Mouse (Mus musculus) adrenal gland, adult (tissue): Measurements from ENCODE around the gene Tbc1d13.
"Not testable (repeated sequence)": the region's sequence is repeated elsewhere in the genome, so short reads cannot be mapped to it uniquely, and the experiment has no call there.

Experiments
- DNase-seq, 2 experiments: peaks; one replicate each; pipeline ENCODE4 v3.0.0; 2022 to 2023; ENCODE audit warnings: low spot score in 1 of 2; ENCODE audit not compliant: inconsistent age in 2 of 2

Gene Tbc1d13

GRCm38 (mm10) chr2:30128789-30129188 is 4.8 kb upstream of the Tbc1d13 start:
- peak in 1 of 2 experiments; percentile 81 for DNase-seq

- DNase-seq: no peak
Observed at GRCm38 (mm10) chr2:30130156-30130555, 3.4 kb upstream of the Tbc1d13 start.

GRCm38 (mm10) chr2:30131240-30131639 is 2.3 kb upstream of the Tbc1d13 start:
- not testable (repeated sequence) for DNase-seq

- peak; percentile 43 to 84 for DNase-seq
Observed at GRCm38 (mm10) chr2:30132801-30133612, 539 bp upstream of the Tbc1d13 start.

- DNase-seq: peak in 1 of 2 experiments; percentile 31
Observed at GRCm38 (mm10) chr2:30134378-30134711, 799 bp downstream of the Tbc1d13 start.

GRCm38 (mm10) chr2:30134928-30135620 is 1.5 kb downstream of the Tbc1d13 start:
- DNase-seq: peak in 1 of 2 experiments; percentile 52

- DNase-seq: no peak
Observed at GRCm38 (mm10) chr2:30136458-30136857, 2.9 kb downstream of the Tbc1d13 start.

GRCm38 (mm10) chr2:30140021-30140420 is 6.5 kb downstream of the Tbc1d13 start:
- not testable (repeated sequence) for DNase-seq

GRCm38 (mm10) chr2:30144436-30144835 is 10.9 kb downstream of the Tbc1d13 start:
- no peak for DNase-seq

GRCm38 (mm10) chr2:30147466-30147865 is 13.9 kb downstream of the Tbc1d13 start:
- DNase-seq: peak; percentile 87 to 94

GRCm38 (mm10) chr2:30151840-30152239 is 18.3 kb downstream of the Tbc1d13 start:
- peak in 1 of 2 experiments; percentile 45 for DNase-seq

- DNase-seq: peak in 1 of 2 experiments; percentile 54
Observed at GRCm38 (mm10) chr2:30152616-30153015, 19.1 kb downstream of the Tbc1d13 start.

GRCm38 (mm10) chr2:30159871-30160270 is 26.3 kb downstream of the Tbc1d13 start:
- DNase-seq: not testable (repeated sequence)

GRCm38 (mm10) chr2:30161809-30162208 is 28.3 kb downstream of the Tbc1d13 start:
- peak in 1 of 2 experiments; percentile 70 for DNase-seq

- no peak for DNase-seq
Observed at GRCm38 (mm10) chr2:30164340-30164932, 30.9 kb downstream of the Tbc1d13 start.

- no peak for DNase-seq
Observed at GRCm38 (mm10) chr2:30166677-30167076, 33.1 kb downstream of the Tbc1d13 start.

- peak; percentile 94 to 98 for DNase-seq
Observed at GRCm38 (mm10) chr2:30171371-30171996, 37.9 kb downstream of the Tbc1d13 start, which contains the start of gene Endog. Endog (plus strand) TSS chr2:30171493.

- no peak for DNase-seq
Observed at GRCm38 (mm10) chr2:30171997-30172382, 38.4 kb downstream of the Tbc1d13 start.

- peak in 1 of 2 experiments; percentile 57 for DNase-seq
Observed at GRCm38 (mm10) chr2:30173541-30174240, 40.1 kb downstream of the Tbc1d13 start.

GRCm38 (mm10) chr2:30175897-30176296 is 42.4 kb downstream of the Tbc1d13 start:
- DNase-seq: peak in 1 of 2 experiments; percentile 45

GRCm38 (mm10) chr2:30176561-30176960 is 43.0 kb downstream of the Tbc1d13 start:
- no peak for DNase-seq
